Mouse (Mus musculus) heart, postnatal 25 days (tissue): ENCODE results near the gene Man1c1. TPM values are rescaled to one million over a fixed set of nuclear protein-coding genes. Genes with fewer than 3 reads are reported as not detected.

Experiments
- DNase-seq: peaks from one replicate; pipeline ENCODE4 v3.0.0; 2022; ENCODE audit warnings: low spot score
- intact Hi-C: fragments of 180-260 bp; cut with DNase I; formaldehyde crosslinking; loops from one replicate; pipeline ENCODE4 v1.15.1; 2025
- total RNA-seq, 2 experiments: library from RNA; stranded (reverse); gene quantifications; 2 replicates each; pipeline ENCODE4 v1.2.3; 2021

Gene Man1c1
- total RNA-seq, 2 experiments from 2014 or later = 21.0 to 25.0 TPM

GRCm38 (mm10) chr4:134619489-134619870 lies 84.6 kb downstream of the Man1c1 start:
- DNase-seq = no peak
- intact Hi-C loops = no loop called here

- no peak for DNase-seq
These were observed 85.1 kb downstream of the Man1c1 start for GRCm38 (mm10) chr4:134618810-134619488.

GRCm38 (mm10) chr4:134617779-134618178 lies 86.3 kb downstream of the Man1c1 start:
- intact Hi-C loops = no loop called here
- no peak for DNase-seq

More at GRCm38 (mm10) chr4:134618810-134619488, 85.1 kb downstream of the Man1c1 start:
- intact Hi-C loops = no loop called here

GRCm38 (mm10) chr4:134615929-134616625 lies 88.0 kb downstream of the Man1c1 start:
- DNase-seq = no peak
- intact Hi-C loops = no loop called here

- DNase-seq = no peak
- intact Hi-C loops = no loop called here
These were observed 91.9 kb downstream of the Man1c1 start for GRCm38 (mm10) chr4:134612070-134612667.

GRCm38 (mm10) chr4:134610616-134611015 lies 93.5 kb downstream of the Man1c1 start:
- intact Hi-C loops = no loop called here
- DNase-seq = no peak

GRCm38 (mm10) chr4:134607679-134608078 lies 96.4 kb downstream of the Man1c1 start:
- no peak for DNase-seq
- intact Hi-C loops = no loop called here

GRCm38 (mm10) chr4:134606054-134606453 lies 98.0 kb downstream of the Man1c1 start:
- DNase-seq = no peak
- intact Hi-C loops = no loop called here

GRCm38 (mm10) chr4:134604472-134604871 lies 99.6 kb downstream of the Man1c1 start:
- intact Hi-C loops = no loop called here

GRCm38 (mm10) chr4:134603553-134603952 lies 100.5 kb downstream of the Man1c1 start:
- no peak for DNase-seq
- intact Hi-C loops = no loop called here

More at GRCm38 (mm10) chr4:134604472-134604871, 99.6 kb downstream of the Man1c1 start:
- DNase-seq = no peak

- DNase-seq = no peak
- intact Hi-C loops = no loop called here
These were observed 101.5 kb downstream of the Man1c1 start for GRCm38 (mm10) chr4:134602610-134603009.

GRCm38 (mm10) chr4:134601981-134602380 lies 102.1 kb downstream of the Man1c1 start:
- no peak for DNase-seq
- intact Hi-C loops = no loop called here

- intact Hi-C loops = no loop called here
- no peak for DNase-seq
These were observed 102.7 kb downstream of the Man1c1 start for GRCm38 (mm10) chr4:134601404-134601803.

GRCm38 (mm10) chr4:134600777-134601176 lies 103.3 kb downstream of the Man1c1 start:
- intact Hi-C loops = no loop called here
- no peak for DNase-seq

GRCm38 (mm10) chr4:134600060-134600459 lies 104.0 kb downstream of the Man1c1 start:
- no peak for DNase-seq
- intact Hi-C loops = no loop called here

GRCm38 (mm10) chr4:134596816-134597692 lies 107.0 kb downstream of the Man1c1 start:
- DNase-seq = no peak
- intact Hi-C loops = no loop called here

- intact Hi-C loops = loop anchor here (5.0 kb wide), 1 partner anchor 32 kb away; no protein-coding TSS in a partner anchor
These were observed 109.2 kb downstream of the Man1c1 start for GRCm38 (mm10) chr4:134594731-134595439.

GRCm38 (mm10) chr4:134592442-134592841 lies 111.6 kb downstream of the Man1c1 start:
- DNase-seq = no peak
- intact Hi-C loops = loop anchor here (5.0 kb wide), 1 partner anchor 35 kb away; no protein-coding TSS in a partner anchor

More at GRCm38 (mm10) chr4:134594731-134595439, 109.2 kb downstream of the Man1c1 start:
- DNase-seq = no peak

- peak; percentile 62 for DNase-seq
- intact Hi-C loops = loop anchor here (5.0 kb wide), 1 partner anchor 36 kb away; no protein-coding TSS in a partner anchor
These were observed 112.5 kb downstream of the Man1c1 start for GRCm38 (mm10) chr4:134591506-134592061.
